Mouse (Mus musculus) kidney, embryonic 16.5 days (tissue): ENCODE data around the gene Itga8. TPM values are rescaled to one million over a fixed set of nuclear protein-coding genes. Genes with fewer than 3 reads are reported as not detected.

ENCODE experiments used
- ATAC-seq: fragments of 200-750 bp; cut with Nextera tagmentation; 2 replicates; pipeline ENCODE4 v1.8.0; 2017; ENCODE audit warnings: moderate TSS enrichment; ENCODE audit not compliant: low FRiP score, low TSS enrichment
- H3K27ac ChIP-seq: fragments of 300-500 bp; sonication (generic); 2 replicates; pipeline ENCODE4 v1.5.1; 2014; ENCODE audit warnings: low read length
- H3K27me3 ChIP-seq: fragments of 300-500 bp; sonication (generic); 2 replicates; pipeline ENCODE4 v1.6.1; 2014; ENCODE audit warnings: low read length, control low read depth, mixed read lengths; ENCODE audit not compliant: insufficient read depth
- H3K36me3 ChIP-seq: fragments of 300-500 bp; sonication (generic); 2 replicates; pipeline ENCODE4 v1.6.1; 2014; ENCODE audit warnings: low read length, control low read depth, mixed read lengths; ENCODE audit not compliant: insufficient read depth
- H3K4me1 ChIP-seq: fragments of 300-500 bp; sonication (generic); 2 replicates; pipeline ENCODE4 v1.6.1; 2014; ENCODE audit warnings: low read length, control low read depth, mixed read lengths; ENCODE audit not compliant: insufficient read depth
- H3K4me2 ChIP-seq: fragments of 300-500 bp; sonication (generic); replicated peaks from 2 replicates; pipeline ENCODE4 v1.6.1; 2014; ENCODE audit warnings: low read depth, low read length
- H3K4me3 ChIP-seq: fragments of 300-500 bp; sonication (generic); 2 replicates; pipeline ENCODE4 v1.5.1; 2014; ENCODE audit warnings: mild to moderate bottlenecking, low read length
- H3K9ac ChIP-seq: fragments of 300-500 bp; sonication (generic); replicated peaks from 2 replicates; pipeline ENCODE4 v1.6.1; 2014; ENCODE audit warnings: low read length
- H3K9me3 ChIP-seq: fragments of 300-500 bp; sonication (generic); 2 replicates; pipeline ENCODE4 v1.6.1; 2016; ENCODE audit warnings: low read length, control low read depth
- whole genome bisulfite sequencing: fragments of 180-500 bp; shearing (Covaris S2); extraction: QIAGEN DNeasy Blood & Tissue Kit; methylation state at CpG from one replicate; pipeline ENCODE4 v1.1.7; 2014; 5-methylcytosine and 5-hydroxymethylcytosine counted together
- polyA plus RNA-seq: library from polyadenylated mRNA; unstranded; fragments of >200 nt; fragmentation: Nextera tagmentation; extraction: Ambion mirVana; gene quantifications from 2 replicates; pipeline ENCODE4 v1.2.1, GENCODE M21; 2015

The Itga8 gene
- polyA plus RNA-seq, 1 experiment from 2014 or later, result 45.4 TPM

GRCm38 (mm10) chr2:12212662-12213463, 88.9 kb downstream of the Itga8 start:
- Histone ChIP-seq H3K27me3 (no peaks in the 10 kb centered on the region), H3K9me3 (no peaks in the 10 kb centered on the region), H3K4me2 (no peak overlapping the region), H3K9ac (no peak overlapping the region), H3K4me1 (peaks cover 13% of the 10 kb centered on the region; the same call in 1 of the 2 replicates), H3K36me3 (peaks cover 11% of the 10 kb centered on the region; the same call in 1 of the 2 replicates), H3K27ac (peak overlapping the region; percentile 84), H3K4me3 (no peak overlapping the region)
- WGBS, result 42% methylated on average over 3 of the region's 3 CpGs
- peak; percentile 74; the same call in 1 of the 2 replicates for ATAC-seq

- H3K36me3 ChIP-seq, result peaks cover 9% of the 10 kb centered on the region; the same call in 1 of the 2 replicates
- peaks cover 7% of the 10 kb centered on the region; the same call in 1 of the 2 replicates for H3K4me1 ChIP-seq
- H3K9me3 ChIP-seq, result no peaks in the 10 kb centered on the region
- H3K4me2 ChIP-seq, result no peak overlapping the region
- H3K4me3 ChIP-seq, result no peak overlapping the region
- 73% methylated on average over 6 of the region's 6 CpGs for WGBS
- no peak overlapping the region for H3K9ac ChIP-seq
- H3K27ac ChIP-seq, result no peak overlapping the region
- ATAC-seq, result no peak
- no peaks in the 10 kb centered on the region for H3K27me3 ChIP-seq
These were observed 93.6 kb downstream of the Itga8 start for GRCm38 (mm10) chr2:12208142-12208541.

GRCm38 (mm10) chr2:12206353-12206752, 95.4 kb downstream of the Itga8 start:
- Histone ChIP-seq H3K27me3 (no peaks in the 10 kb centered on the region), H3K27ac (no peak overlapping the region), H3K9me3 (no peaks in the 10 kb centered on the region), H3K36me3 (peaks cover 14% of the 10 kb centered on the region; the same call in 1 of the 2 replicates), H3K4me3 (no peak overlapping the region), H3K4me1 (no peaks in the 10 kb centered on the region), H3K9ac (no peak overlapping the region), H3K4me2 (no peak overlapping the region)
- ATAC-seq, result no peak
- WGBS, result 66% methylated on average over 5 of the region's 5 CpGs

GRCm38 (mm10) chr2:12205875-12206274, 95.8 kb downstream of the Itga8 start:
- H3K9me3 ChIP-seq, result no peaks in the 10 kb centered on the region
- H3K4me2 ChIP-seq, result no peak overlapping the region
- no peak overlapping the region for H3K4me3 ChIP-seq
- ATAC-seq, result no peak
- H3K27me3 ChIP-seq, result no peaks in the 10 kb centered on the region
- H3K36me3 ChIP-seq, result peaks cover 14% of the 10 kb centered on the region; the same call in 1 of the 2 replicates
- no peak overlapping the region for H3K27ac ChIP-seq
- no peak overlapping the region for H3K9ac ChIP-seq
- 53% methylated on average over 5 of the region's 5 CpGs for WGBS
- no peaks in the 10 kb centered on the region for H3K4me1 ChIP-seq

GRCm38 (mm10) chr2:12203231-12203630, 98.5 kb downstream of the Itga8 start:
- H3K9ac ChIP-seq, result no peak overlapping the region
- WGBS, result 91% methylated on average over 10 of the region's 10 CpGs

GRCm38 (mm10) chr2:12198699-12199098, 103.0 kb downstream of the Itga8 start:
- Histone ChIP-seq H3K4me2 (no peak overlapping the region), H3K9ac (no peak overlapping the region), H3K27ac (no peak overlapping the region), H3K4me3 (no peak overlapping the region), H3K4me1 (no peaks in the 10 kb centered on the region), H3K27me3 (no peaks in the 10 kb centered on the region), H3K9me3 (no peaks in the 10 kb centered on the region), H3K36me3 (peaks cover 9% of the 10 kb centered on the region; the same call in 1 of the 2 replicates)
- no peak for ATAC-seq
- WGBS, result 46% methylated on average over 7 of the region's 7 CpGs

More at GRCm38 (mm10) chr2:12203231-12203630, 98.5 kb downstream of the Itga8 start:
- Histone ChIP-seq H3K36me3 (peaks cover 14% of the 10 kb centered on the region; the same call in 1 of the 2 replicates), H3K4me2 (no peak overlapping the region), H3K9me3 (no peaks in the 10 kb centered on the region), H3K27ac (no peak overlapping the region), H3K4me3 (no peak overlapping the region), H3K4me1 (no peaks in the 10 kb centered on the region), H3K27me3 (no peaks in the 10 kb centered on the region)
- no peak for ATAC-seq

GRCm38 (mm10) chr2:12198214-12198613, 103.5 kb downstream of the Itga8 start:
- Histone ChIP-seq H3K4me2 (no peak overlapping the region), H3K27ac (no peak overlapping the region), H3K27me3 (no peaks in the 10 kb centered on the region), H3K4me3 (no peak overlapping the region), H3K9me3 (no peaks in the 10 kb centered on the region), H3K36me3 (peaks cover 6% of the 10 kb centered on the region; the same call in 1 of the 2 replicates), H3K4me1 (no peaks in the 10 kb centered on the region), H3K9ac (no peak overlapping the region)
- WGBS, result 83% methylated on average over 3 of the region's 3 CpGs
- ATAC-seq, result no peak

GRCm38 (mm10) chr2:12197711-12198110, 104.0 kb downstream of the Itga8 start:
- Histone ChIP-seq H3K36me3 (0 out of 2 replicates have a peak, but pooled peaks cover 1% of the 10 kb centered on the region), H3K4me1 (no peaks in the 10 kb centered on the region), H3K27ac (no peak overlapping the region), H3K27me3 (no peaks in the 10 kb centered on the region), H3K4me3 (no peak overlapping the region), H3K9ac (no peak overlapping the region), H3K4me2 (no peak overlapping the region), H3K9me3 (no peaks in the 10 kb centered on the region)
- no peak for ATAC-seq
- 72% methylated on average over 4 of the region's 4 CpGs for WGBS

- Histone ChIP-seq H3K9me3 (no peaks in the 10 kb centered on the region), H3K27ac (no peak overlapping the region), H3K27me3 (no peaks in the 10 kb centered on the region), H3K4me2 (no peak overlapping the region), H3K4me1 (no peaks in the 10 kb centered on the region), H3K9ac (no peak overlapping the region), H3K4me3 (no peak overlapping the region), H3K36me3 (0 out of 2 replicates have a peak, but pooled peaks cover 18% of the 10 kb centered on the region)
- ATAC-seq, result no peak
- 65% methylated on average over 6 of the region's 6 CpGs for WGBS
These were observed 112.7 kb downstream of the Itga8 start for GRCm38 (mm10) chr2:12189026-12189425.

- no peak for ATAC-seq
- no peak overlapping the region for H3K4me3 ChIP-seq
- H3K27ac ChIP-seq, result no peak overlapping the region
- no peak overlapping the region for H3K4me2 ChIP-seq
- no peak overlapping the region for H3K9ac ChIP-seq
- no peaks in the 10 kb centered on the region for H3K9me3 ChIP-seq
- H3K27me3 ChIP-seq, result no peaks in the 10 kb centered on the region
- H3K4me1 ChIP-seq, result no peaks in the 10 kb centered on the region
- 0 out of 2 replicates have a peak, but pooled peaks cover 18% of the 10 kb centered on the region for H3K36me3 ChIP-seq
- 51% methylated on average over 5 of the region's 5 CpGs for WGBS
These were observed 114.1 kb downstream of the Itga8 start for GRCm38 (mm10) chr2:12187646-12188045.
